Mouse (Mus musculus): Measurements from ENCODE around the gene Cdk5rap2.
A peak's percentile ranks its signal among the peaks of the same experiment; 100 is the strongest.

Cdk5rap2 gene

DNA sequence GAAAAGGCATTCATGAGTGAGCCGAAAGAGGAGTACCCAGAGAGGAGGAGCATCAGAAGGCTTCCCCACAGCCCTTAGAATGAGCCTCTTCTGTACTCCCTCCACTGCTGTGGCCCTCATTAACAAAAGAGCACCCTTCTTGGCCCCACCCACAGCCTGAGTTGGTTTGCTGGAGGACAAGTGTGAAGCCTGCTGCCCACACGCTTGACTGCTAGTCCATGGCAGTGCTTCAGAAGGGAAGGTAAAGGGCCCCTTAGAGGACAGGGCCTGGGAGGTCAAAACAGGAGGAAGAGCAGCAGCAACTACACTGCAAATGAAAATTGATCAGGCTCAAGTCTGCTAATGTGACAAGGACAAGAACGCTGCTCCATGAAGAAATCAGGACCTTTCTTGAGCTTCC, 56.6 kb downstream of the Cdk5rap2 start:
- DNase-seq (ENCODE audit: low spot score), result no peak

DNA sequence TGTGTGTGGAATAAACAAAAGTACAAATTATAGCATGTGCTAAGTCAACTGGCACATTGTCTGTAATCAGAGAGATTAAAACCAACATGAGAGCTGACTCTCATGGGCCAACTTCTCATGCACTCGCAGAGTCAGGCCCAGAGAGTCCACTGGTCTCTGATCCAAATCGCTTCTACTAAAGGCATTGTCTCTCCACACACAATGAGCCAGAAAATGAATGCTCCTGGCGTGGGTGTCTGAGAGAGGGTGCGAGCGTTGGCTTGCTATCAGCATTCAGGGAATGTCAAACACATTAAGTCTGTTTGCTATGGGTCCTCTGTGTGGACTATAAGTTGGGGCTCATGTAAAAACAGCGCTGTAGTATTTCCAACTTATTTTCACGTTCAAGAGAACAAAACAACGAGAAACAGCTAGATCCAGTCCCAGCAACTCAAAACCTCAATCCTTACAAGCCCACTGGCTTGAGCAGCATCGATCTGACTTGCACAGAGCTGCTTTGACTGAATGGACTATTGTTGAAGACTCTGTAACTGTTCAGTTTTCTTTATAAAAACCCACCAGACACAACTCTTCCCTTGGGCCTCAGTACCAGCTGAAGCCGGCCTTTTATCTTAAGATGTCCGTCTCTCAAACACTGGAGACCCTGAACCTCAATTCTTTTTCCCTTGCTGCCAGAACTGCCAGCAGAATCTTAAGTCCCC, 74.6 kb downstream of the Cdk5rap2 start:
- DNase-seq (ENCODE audit: low spot score), result no peak

DNA sequence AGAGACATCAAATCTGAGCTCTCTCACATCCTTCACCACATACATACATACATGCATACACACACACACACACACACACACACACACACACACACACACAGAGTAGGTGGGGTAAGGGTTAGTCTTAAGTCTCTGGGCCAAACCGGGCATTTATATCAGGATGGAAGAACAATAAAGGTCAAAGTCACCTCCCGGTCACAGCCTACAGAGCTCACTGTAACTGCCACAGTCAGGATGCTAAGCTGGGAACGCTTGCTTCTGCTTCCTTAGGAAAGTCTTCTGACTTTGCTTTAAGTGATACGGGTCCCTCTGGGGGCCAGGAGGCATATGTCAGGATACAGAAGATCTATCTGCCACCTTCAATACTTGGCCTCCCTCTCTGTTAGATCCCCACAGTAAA, 75.2 kb downstream of the Cdk5rap2 start:
- no peak for DNase-seq (ENCODE audit: low spot score)

DNA sequence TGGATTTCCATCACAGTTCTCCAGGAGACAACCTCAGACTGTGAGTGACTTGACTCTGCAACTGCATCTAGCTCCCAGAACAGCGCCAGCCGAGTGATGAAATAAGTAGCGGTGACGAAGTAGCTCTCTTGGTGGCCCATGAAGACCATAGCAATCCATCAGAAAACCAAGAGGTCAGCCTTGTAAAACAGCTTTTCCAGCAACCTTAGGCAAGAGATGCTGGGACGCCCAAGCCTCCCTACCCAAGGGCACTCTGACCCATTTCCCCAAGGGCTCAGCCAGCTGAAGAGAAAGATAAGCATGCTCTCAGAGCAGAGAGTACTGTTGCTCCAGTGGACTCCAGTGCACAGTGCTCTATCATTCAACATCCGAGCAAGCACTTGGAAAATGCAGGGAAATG, 77.3 kb downstream of the Cdk5rap2 start:
- no peak for DNase-seq (ENCODE audit: low spot score)

DNA sequence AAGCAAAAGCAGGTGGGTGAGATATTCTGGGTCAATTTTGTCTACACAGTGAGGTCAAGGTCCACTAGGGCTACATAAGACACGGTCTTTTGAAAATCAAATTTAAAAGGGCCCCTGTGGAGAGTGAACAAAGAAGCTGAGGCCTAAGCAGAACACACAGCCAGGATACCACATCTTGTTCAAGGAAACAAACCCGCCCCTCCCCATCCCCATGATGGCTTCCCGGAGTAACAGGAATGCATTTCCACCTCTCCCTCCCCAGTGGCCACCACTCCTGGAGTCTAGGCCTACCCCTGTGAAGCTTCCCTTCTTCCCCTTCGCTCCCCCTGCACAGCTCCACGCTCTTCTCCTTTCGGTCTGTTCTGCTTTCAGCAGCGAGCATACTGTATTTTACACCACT, 77.7 kb downstream of the Cdk5rap2 start:
- DNase-seq (ENCODE audit: low spot score), result no peak

DNA sequence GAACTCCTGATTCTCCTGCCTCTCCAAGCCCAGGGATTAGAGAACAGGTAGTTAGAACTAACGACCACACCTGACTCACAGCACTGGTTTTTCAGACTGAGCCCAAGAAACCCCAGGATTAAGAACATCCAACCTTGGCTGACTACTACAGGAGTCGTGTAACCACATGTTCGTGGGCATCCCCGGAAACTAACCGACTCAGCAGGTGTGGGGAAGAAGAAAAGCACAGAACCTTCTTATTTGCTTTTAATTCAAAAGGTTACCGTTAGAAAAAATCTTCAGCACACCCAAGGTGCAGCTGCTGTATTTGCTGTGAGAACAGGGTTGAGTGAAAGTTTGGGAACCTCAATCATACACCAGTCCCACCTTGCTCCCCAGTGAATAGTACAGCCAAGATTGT, 79.1 kb downstream of the Cdk5rap2 start:
- DNase-seq (ENCODE audit: low spot score), result no peak

DNA sequence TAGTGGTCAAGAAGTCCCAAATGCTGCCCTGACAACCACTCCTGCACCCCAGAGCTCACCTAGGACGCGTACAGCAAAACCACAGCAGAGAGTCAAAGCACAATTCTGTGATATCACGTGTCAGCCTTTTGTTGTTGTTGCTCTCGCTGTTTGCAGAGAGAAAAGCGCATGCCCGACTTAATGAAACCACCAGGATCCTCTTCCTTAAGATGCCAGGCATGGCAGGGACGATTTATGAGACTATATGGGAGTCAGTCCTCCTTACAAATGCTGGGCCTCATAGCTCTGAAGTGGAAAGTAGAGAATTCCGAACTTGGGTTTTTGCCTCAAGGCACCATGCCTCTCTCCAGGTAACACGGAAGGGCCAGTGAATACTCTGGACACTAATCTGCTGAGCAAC, 82.2 kb downstream of the Cdk5rap2 start:
- DNase-seq (ENCODE audit: low spot score), result no peak

DNA sequence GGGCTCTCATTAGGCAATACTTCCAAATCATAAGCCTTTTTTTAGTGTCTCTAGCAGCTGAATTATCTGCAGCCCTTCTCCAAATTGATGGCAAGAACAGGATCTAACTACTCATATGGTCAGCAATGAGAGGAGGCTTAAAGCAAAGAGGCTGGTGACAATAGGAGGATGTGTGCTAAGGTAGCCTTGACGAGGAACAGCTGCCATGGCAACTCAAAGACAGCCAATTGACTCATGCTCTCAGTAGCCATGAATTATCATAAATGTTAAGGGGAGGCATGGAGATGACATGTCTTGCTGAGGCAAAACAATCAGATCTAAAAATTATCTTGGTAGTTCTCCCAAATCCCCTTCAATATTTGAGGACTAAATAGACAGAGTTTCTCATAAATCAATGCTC, 82.8 kb downstream of the Cdk5rap2 start:
- DNase-seq (ENCODE audit: low spot score), result no peak

DNA sequence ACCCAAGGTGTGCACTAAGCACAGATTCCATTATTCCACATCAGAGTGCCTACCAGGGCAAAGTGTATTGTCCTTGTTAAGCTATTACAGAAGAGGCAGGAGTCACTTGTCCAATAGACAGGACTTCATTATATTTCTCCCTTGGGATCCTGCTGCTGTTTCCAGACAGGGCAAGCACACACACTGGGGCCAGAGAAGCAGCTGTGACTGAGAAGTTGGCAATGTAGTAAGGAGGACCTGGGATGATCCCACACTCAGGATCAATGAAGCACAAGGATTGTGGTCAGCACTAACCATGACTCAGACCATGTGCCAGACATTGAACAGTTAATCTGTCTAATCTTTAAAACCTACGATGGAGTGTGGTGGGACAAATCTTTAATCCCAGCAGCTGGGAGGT, 88.7 kb downstream of the Cdk5rap2 start:
- no peak for DNase-seq (ENCODE audit: low spot score)

DNA sequence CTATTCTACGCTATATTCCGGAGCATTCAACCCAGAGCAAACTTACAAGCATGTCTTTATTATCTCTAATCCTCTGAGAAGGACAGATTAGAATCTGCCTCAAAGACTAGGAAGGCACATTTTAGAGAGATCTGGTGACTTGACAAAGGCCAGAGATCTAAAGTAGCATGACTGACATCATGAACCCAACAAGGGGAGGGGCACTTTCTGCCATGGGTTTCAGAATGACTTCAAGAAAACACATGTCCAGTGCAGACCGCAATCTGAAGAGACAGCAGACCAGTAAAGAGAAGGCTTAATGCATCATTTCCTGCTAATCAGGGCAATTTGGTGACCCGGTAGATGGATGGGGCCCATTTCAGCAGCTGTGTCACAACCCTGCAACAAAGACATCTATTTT, 98.1 kb downstream of the Cdk5rap2 start:
- DNase-seq (ENCODE audit: low spot score), result no peak

DNA sequence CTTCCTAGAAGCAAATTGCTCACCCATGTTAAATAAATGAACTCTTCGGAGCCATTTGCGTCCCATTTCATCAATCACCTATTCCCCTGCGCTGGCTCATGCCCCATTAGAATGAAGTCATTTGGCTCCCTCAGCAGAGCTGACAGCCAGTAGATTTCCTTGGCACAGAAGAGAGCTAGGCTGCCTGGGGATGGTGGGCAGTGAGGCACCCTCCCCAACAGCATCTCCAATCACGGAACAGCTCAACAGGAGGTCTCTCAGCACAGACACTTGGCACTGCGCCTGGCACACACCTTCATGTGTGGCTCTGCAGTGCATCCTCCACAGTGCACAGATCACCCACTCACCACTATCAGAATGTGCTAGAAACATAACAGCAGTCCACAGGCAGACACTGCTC, 98.7 kb downstream of the Cdk5rap2 start:
- DNase-seq (ENCODE audit: low spot score), result no peak

DNA sequence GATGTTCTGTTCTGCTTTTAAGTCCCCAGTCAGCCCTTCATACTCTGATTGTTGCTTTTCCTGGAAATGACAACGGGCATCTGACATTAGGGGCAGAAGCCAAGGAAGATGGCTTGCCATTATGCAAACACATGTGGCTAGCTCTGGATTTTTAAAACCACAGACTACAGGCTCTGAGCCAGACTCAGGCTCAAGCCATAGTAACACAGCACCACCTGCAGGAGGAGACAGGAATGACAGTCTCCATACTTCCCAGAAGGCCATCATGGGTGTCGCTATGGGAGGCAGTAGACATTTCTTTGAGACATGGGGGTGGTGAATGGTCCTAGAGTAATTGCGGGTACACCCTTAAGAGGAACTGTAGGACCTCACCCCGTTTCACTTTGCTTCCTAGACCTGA, 103.0 kb downstream of the Cdk5rap2 start:
- DNase-seq (ENCODE audit: low spot score), result peak; percentile 36

DNA sequence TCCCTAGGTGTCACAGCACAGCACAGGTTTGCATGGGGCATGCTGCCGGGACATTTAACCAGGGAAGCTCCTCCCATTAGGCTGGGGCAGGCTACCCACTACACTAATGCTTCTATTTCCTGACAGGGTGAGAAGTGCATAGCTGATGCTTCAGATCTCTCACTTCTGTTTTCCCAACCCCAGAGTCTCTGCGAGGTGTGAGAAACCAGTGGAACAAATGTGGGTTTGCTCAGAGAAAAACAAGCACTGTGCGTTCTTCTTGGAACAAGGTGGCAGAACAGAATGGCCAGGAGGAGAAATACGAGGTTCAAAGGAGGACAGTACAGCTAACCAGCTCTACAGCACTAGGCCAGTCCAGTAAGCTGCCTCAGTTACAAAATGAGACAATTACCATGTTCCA, 106.4 kb downstream of the Cdk5rap2 start:
- no peak for DNase-seq (ENCODE audit: low spot score)

DNA sequence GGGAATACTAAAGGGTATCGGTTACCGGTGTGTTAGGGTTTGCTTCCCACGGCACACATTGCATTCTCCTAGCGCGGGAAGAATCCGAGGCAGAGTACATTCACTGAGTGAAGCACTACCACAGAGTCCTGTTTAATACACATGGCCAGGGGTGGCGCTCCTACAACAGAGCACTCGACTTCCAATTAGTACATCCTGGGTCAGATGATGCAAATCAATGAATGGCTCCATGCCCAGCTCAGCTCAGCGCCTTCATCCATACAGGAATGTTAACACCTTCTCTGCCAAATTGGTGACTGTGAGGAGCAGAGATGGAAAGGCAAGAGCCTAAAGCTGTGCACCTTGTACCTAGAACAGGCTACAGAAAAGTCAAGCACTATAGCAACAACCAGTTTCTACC, 109.1 kb downstream of the Cdk5rap2 start:
- DNase-seq (ENCODE audit: low spot score), result no peak

DNA sequence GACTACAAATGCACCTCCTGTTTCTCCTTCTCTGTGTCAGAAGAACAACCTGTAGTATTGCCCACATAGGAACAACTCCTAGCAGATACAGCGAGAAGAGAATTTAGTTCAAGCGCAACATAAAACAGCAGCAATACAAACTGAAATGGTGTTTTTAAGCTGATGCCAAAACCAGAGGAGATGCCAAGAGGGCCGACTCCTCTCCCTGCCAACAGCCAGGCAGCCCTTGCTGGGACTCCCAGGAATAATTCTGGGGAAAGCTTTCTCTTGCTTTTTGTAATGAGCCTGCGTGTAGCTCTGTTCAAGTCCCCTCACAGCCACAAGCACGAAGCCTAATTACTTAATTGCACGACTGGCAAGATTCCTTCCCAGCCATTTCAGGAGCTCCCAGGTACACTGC, 120.9 kb downstream of the Cdk5rap2 start:
- DNase-seq (ENCODE audit: low spot score), result no peak

DNA sequence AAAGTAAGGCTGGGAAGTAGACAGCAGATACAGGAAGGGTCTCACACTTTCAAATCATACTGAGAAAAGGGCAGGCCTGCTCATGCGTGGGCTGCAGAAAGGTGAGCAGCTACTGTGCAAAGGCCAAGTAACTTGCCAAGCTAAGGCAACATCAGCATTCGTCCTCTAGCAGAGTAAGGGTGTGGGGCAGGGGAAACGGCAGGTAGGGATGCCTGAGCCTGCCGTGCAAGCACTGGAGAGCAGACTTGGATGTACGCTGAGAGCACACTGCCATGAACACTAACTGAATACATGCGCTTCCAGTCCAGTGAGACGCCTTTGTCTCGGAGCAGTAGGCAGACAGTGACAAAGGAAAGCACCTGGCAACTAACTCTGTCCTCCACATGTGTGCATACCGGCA, 127.1 kb downstream of the Cdk5rap2 start:
- no peak for DNase-seq (ENCODE audit: low spot score)

DNA sequence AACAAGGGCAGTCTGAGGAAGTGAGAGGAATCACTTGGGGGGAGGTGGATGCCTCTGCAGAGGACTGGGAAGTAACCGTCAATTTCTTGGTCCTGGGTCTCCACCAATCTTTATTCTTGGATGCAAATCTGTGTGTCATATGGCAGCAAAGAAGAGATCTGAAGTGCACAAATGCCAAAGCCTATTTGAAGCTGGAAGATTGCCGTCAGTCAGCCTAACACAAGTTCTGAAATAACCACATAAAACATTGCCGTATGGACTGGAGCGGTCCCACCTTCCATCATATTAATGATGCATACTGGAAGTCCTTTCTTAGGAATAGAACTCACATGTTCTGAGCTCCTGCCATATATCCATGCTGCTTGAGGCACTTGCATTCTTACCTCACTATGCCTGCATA, 131.4 kb downstream of the Cdk5rap2 start:
- no peak for DNase-seq (ENCODE audit: low spot score)

DNA sequence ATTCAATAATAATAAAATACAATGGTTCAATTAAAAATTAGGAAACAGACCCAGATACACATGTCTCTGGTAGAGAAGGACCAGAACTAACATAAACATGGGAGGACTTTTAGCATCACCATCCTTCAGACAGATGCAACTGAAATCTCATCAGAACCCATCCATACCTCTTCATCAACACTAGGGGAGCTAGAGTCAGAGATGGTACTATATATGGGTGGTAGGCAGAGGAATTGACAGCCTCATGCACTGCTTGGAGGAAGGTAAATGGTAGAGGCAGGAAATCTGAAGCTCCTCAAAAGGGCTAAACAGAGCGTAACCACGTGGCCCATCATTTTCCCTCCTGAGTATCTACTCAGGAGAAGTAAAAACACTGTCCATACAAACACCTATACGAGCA, 132.2 kb downstream of the Cdk5rap2 start:
- DNase-seq (ENCODE audit: low spot score), result no peak

DNA sequence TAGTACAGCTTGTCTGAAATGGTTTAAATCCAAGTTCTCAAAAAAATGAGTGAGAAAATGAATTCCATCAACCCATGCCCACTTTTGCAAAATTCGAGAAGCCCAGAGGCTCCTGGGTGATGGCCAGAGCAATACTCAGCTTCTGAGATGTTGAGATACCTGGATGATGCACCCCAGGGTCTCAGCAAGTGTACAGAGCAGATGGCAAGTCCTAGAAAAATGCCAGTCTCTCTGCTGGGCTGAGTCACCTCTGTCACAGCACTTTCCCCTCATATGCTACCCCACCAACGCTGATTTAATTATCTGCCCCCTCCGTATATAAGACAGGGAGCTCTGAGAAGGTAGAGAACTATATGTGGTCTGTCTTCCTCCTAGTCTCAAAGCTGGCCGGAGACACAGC, 137.3 kb downstream of the Cdk5rap2 start:
- DNase-seq (ENCODE audit: low spot score), result no peak

DNA sequence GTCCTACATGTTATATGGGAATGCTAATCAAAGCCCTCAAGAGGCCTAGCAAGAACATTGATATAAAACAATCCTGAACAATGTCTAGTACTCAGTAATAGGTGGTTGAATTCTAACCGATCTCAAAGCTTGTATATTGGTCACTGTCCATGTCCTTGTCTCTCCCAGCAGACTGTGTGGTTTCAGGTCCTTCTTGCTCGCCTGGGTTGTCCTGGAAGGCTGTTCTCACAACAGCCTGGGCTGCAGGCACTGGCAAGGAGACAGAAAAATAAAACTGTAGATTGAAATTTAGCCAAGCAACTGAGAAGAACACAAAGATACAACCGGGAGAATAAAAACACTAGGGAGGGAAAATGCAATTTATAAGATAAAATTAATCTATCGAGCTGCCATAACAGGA, 137.7 kb downstream of the Cdk5rap2 start:
- no peak for DNase-seq (ENCODE audit: low spot score)

DNA sequence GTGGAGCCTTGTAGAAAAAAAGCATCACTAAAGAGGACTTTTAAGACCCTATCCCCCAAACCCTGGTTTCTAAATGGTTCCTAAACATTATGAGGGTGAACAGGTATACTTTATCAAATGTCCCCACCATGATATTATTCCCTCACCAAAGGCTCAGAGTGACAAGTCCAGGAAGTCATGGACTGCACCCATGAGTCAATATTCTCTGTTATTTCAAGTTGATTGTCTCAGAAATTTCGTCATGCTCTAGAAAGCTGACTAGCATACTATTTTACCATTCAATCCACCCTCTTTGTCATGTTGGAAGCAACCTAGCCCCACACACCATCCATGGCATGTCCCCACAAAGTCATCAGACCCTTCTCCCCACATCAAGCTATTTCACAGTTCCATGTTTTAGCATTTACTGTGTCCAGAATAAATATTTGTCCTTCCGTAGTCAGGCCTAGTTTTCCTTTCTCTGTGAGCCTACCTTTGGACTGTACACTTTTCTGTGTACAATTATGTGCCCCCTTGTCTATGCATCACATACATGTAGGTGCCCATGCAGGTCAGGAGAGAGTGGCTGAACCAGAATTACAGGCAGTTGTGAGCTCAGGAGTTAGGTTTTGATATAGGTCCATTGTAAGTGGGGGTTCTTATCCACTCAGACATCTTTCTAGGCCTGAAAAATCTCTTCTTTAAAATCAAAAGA, 142.9 kb downstream of the Cdk5rap2 start:
- DNase-seq (ENCODE audit: low spot score), result no peak

DNA sequence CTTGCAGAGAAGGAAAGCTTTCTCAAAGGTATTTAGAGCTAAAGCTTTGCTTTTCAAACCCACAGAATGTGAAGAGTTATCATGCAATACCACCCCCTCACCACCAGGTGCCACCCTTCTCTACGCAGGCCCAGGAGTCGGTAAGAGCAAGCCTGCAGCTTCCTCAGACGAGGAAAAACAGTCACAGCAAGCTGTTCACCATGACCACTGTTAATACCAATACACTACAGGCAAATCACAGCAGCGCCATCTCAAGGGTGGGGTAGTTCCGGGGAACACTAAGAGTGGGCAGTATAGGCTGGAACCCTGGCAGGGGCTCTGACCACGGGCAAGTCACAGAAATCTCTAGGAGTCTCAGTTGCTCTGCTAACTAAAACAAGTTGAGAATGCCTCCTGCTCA, 145.0 kb downstream of the Cdk5rap2 start:
- DNase-seq (ENCODE audit: low spot score), result no peak

DNA sequence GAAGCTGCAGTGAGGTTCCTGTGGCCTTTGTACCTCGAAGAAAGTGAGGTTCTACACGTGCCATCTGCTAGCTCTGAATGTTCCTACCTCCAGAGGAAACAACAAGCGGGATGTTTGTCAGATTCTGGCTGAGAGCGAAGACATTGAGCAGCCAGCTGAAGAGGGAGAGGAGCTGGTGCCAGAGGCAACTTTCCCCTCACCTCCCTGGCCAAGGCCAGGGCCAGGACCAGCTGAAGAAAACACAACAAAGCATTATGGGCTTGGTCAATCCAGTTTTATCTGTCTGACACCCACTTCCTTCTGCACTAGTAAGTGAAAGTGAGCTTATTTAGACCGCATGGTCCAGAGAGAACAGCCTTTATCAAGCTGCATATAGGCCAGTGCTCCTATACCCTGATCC, 147.4 kb downstream of the Cdk5rap2 start:
- no peak for DNase-seq (ENCODE audit: low spot score)

DNA sequence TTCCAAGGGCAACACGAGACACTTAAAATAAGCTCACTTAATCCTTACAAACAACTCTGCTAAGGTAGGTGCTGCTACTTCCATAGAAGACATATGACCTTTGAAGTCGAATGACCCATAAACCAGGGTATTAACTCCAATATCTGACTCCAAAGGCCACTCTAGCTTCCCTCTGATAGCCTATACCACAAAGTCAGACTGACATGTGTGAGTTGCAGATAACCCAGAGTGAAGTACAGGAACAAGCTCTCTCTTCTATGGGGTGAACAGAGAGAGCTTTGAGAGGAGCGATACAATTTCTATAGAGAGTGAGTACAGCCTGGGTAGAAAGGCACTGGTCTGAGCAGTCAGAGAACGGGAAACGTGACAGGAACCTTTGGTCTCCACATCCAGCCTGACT, 148.9 kb downstream of the Cdk5rap2 start:
- DNase-seq (ENCODE audit: low spot score), result no peak
